Mouse (Mus musculus) B cell, adult 2 months (primary cell): ENCODE data around the gene Irf1.

Experiments used
- DNase-seq, 2 experiments: peaks; one replicate each; pipeline ENCODE4 v3.0.0; 2022

Gene Irf1

GRCm38 (mm10) chr11:53769760-53770124, at the start of gene Irf1:
Irf1 (plus strand) TSS chr11:53770014.
- DNase-seq, result peak; percentile 98

- DNase-seq, result no peak
These were observed 49.1 kb upstream of the Irf1 start, which contains the start of gene Il5 for GRCm38 (mm10) chr11:53720715-53721114. Il5 (plus strand) TSS chr11:53720794.

- no peak for DNase-seq
These were observed 38.4 kb upstream of the Irf1 start for GRCm38 (mm10) chr11:53731457-53731856.

- no peak for DNase-seq
These were observed 37.6 kb upstream of the Irf1 start for GRCm38 (mm10) chr11:53732244-53732643.

- peak; percentile 20 to 24 for DNase-seq
These were observed 36.0 kb upstream of the Irf1 start for GRCm38 (mm10) chr11:53733824-53734223.

- no peak for DNase-seq
These were observed 35.4 kb upstream of the Irf1 start for GRCm38 (mm10) chr11:53734431-53734830.

GRCm38 (mm10) chr11:53734970-53735681, 34.7 kb upstream of the Irf1 start:
- DNase-seq, result peak in 1 of 2 experiments; percentile 4

GRCm38 (mm10) chr11:53735682-53736245, 34.0 kb upstream of the Irf1 start:
- DNase-seq, result peak; percentile 71 to 74

- DNase-seq, result peak; percentile 79
These were observed 32.8 kb upstream of the Irf1 start for GRCm38 (mm10) chr11:53736771-53737572.

- peak; percentile 74 to 77 for DNase-seq
These were observed 32.3 kb upstream of the Irf1 start for GRCm38 (mm10) chr11:53737573-53737946.

- DNase-seq, result no peak
These were observed 27.5 kb upstream of the Irf1 start for GRCm38 (mm10) chr11:53742353-53742752.

- no peak for DNase-seq
These were observed 24.6 kb upstream of the Irf1 start for GRCm38 (mm10) chr11:53745260-53745659.

- DNase-seq, result peak in 1 of 2 experiments; percentile 21
These were observed 21.8 kb upstream of the Irf1 start for GRCm38 (mm10) chr11:53747985-53748384.

GRCm38 (mm10) chr11:53748614-53749013, 21.2 kb upstream of the Irf1 start:
- DNase-seq, result peak; percentile 34 to 39

GRCm38 (mm10) chr11:53749306-53749705, 20.5 kb upstream of the Irf1 start:
- DNase-seq, result no peak

- DNase-seq, result no peak
These were observed 20.0 kb upstream of the Irf1 start for GRCm38 (mm10) chr11:53749716-53750352.

GRCm38 (mm10) chr11:53755011-53755595, 14.7 kb upstream of the Irf1 start:
- no peak for DNase-seq

- no peak for DNase-seq
These were observed 12.2 kb upstream of the Irf1 start for GRCm38 (mm10) chr11:53757612-53758011.

- DNase-seq, result peak; percentile 53 to 56
These were observed 11.8 kb upstream of the Irf1 start for GRCm38 (mm10) chr11:53758033-53758432.

GRCm38 (mm10) chr11:53758791-53759351, 10.9 kb upstream of the Irf1 start:
- DNase-seq, result no peak

- no peak for DNase-seq
These were observed 10.0 kb upstream of the Irf1 start for GRCm38 (mm10) chr11:53759545-53760406.

GRCm38 (mm10) chr11:53761284-53761683, 8.5 kb upstream of the Irf1 start:
- DNase-seq, result no peak
